Mouse (Mus musculus) MEL (cell line): ENCODE measurements around the gene Gm20388. TPM values are rescaled to one million over a fixed set of nuclear protein-coding genes. Genes with fewer than 3 reads are reported as not detected.

Source experiments
- DNase-seq: peaks from one replicate; pipeline ENCODE4 v3.0.0; 2011; ENCODE audit warnings: low read depth, low spot score
- H3K27ac ChIP-seq: 2 replicates; pipeline ENCODE4 v1.5.1; 2012; ENCODE audit warnings: low read depth, mild to moderate bottlenecking, control low read depth, low read length, moderate library complexity; ENCODE audit not compliant: control insufficient read depth
- H3K27me3 ChIP-seq, 2 experiments: fragments of 150-350 bp in 1 of 2; sonication (generic) in 1 of 2; 2 replicates each; pipeline ENCODE4 v1.6.1; 2012; ENCODE audit warnings: low read length in 2 of 2, mild to moderate bottlenecking in 2 of 2, improper control_type of control experiment in 1 of 2, moderate library complexity in 1 of 2; ENCODE audit not compliant: insufficient read depth in 2 of 2, control insufficient read depth in 1 of 2
- H3K36me3 ChIP-seq, 2 experiments: 2 replicates each; pipeline ENCODE4 v1.6.1; 2012 to 2014; ENCODE audit warnings: low read length in 2 of 2, improper control_type of control experiment in 1 of 2, inconsistent platforms in 1 of 2, mild to moderate bottlenecking in 1 of 2; ENCODE audit not compliant: insufficient read depth in 2 of 2, control insufficient read depth in 1 of 2
- H3K4me1 ChIP-seq, 2 experiments: fragments of 150-350 bp in 1 of 2; sonication (generic) in 1 of 2; 2 replicates each; pipeline ENCODE4 v1.6.1; 2012; ENCODE audit warnings: low read length in 2 of 2, improper control_type of control experiment in 1 of 2, mild to moderate bottlenecking in 1 of 2; ENCODE audit not compliant: insufficient read depth in 2 of 2, control insufficient read depth in 1 of 2
- H3K4me3 ChIP-seq, 2 experiments: fragments of 150-350 bp in 1 of 2; sonication (generic) in 1 of 2; 2 replicates each; pipeline ENCODE4 v1.5.1; 2012; ENCODE audit warnings: low read depth in 2 of 2, low read length in 2 of 2, mild to moderate bottlenecking in 2 of 2, moderate library complexity in 2 of 2, control low read depth in 1 of 2, improper control_type of control experiment in 1 of 2; ENCODE audit not compliant: control insufficient read depth in 1 of 2, insufficient read depth in 1 of 2
- H3K79me2 ChIP-seq: 2 replicates; pipeline ENCODE4 v1.6.1; 2012; ENCODE audit warnings: mild to moderate bottlenecking, low read length, moderate library complexity; ENCODE audit not compliant: control insufficient read depth, poor library complexity, insufficient read depth
- H3K9ac ChIP-seq: 2 replicates; pipeline ENCODE4 v1.6.1; 2012; ENCODE audit warnings: low read depth, mild to moderate bottlenecking, control low read depth, low read length, moderate library complexity; ENCODE audit not compliant: control insufficient read depth, poor library complexity, severe bottlenecking
- H3K9me3 ChIP-seq: fragments of 150-350 bp; sonication (generic); replicated peaks from 2 replicates; pipeline ENCODE4 v1.6.1; 2012; ENCODE audit warnings: mild to moderate bottlenecking, low read length, improper control_type of control experiment, moderate library complexity; ENCODE audit not compliant: insufficient read depth
- BHLHE40 ChIP-seq: IDR thresholded peaks from 2 replicates; pipeline ENCODE4 v1.6.1; 2012; ENCODE audit warnings: low read depth, mild to moderate bottlenecking, inconsistent platforms, low read length, improper control_type of control experiment, borderline replicate concordance
- CHD1 ChIP-seq: IDR thresholded peaks from 2 replicates; pipeline ENCODE4 v1.6.1; 2012; ENCODE audit warnings: low read depth, mild to moderate bottlenecking, inconsistent platforms, low read length, improper control_type of control experiment
- CHD2 ChIP-seq: IDR thresholded peaks from 2 replicates; pipeline ENCODE4 v1.6.1; 2011; ENCODE audit warnings: low read length, improper control_type of control experiment
- CTCF ChIP-seq, 3 experiments: IDR thresholded peaks in 2 of 3; conservative IDR thresholded peaks in 1 of 3; 2 replicates each; pipeline ENCODE4 v1.5.1; 2011 to 2012; ENCODE audit warnings: low read length in 3 of 3, low read depth in 2 of 3, mild to moderate bottlenecking in 2 of 3, improper control_type of control experiment in 1 of 3, inconsistent platforms in 1 of 3, mixed read lengths in 1 of 3, moderate library complexity in 1 of 3; ENCODE audit not compliant: control insufficient read depth in 1 of 3, insufficient read depth in 1 of 3, poor library complexity in 1 of 3, severe bottlenecking in 1 of 3
- E2F4 ChIP-seq: IDR thresholded peaks from 2 replicates; pipeline ENCODE4 v1.6.1; 2011; ENCODE audit warnings: low read depth, low read length, improper control_type of control experiment, borderline replicate concordance
- GABPA ChIP-seq: IDR thresholded peaks from 2 replicates; pipeline ENCODE4 v1.6.1; 2012; ENCODE audit warnings: low read depth, mild to moderate bottlenecking, inconsistent platforms, low read length, improper control_type of control experiment, moderate library complexity
- GATA1 ChIP-seq: IDR thresholded peaks from 2 replicates; pipeline ENCODE4 v1.6.1; 2011; ENCODE audit warnings: low read depth, low read length, improper control_type of control experiment
- HCFC1 ChIP-seq: IDR thresholded peaks from 2 replicates; pipeline ENCODE4 v1.6.1; 2012; ENCODE audit warnings: low read depth, mild to moderate bottlenecking, inconsistent platforms, low read length, improper control_type of control experiment, moderate library complexity
- KAT2A ChIP-seq: conservative IDR thresholded peaks from 2 replicates; pipeline ENCODE4 v1.6.1; 2012; ENCODE audit warnings: low read depth, low read length, improper control_type of control experiment, inconsistent platforms
- MAZ ChIP-seq: IDR thresholded peaks from 2 replicates; pipeline ENCODE4 v1.6.1; 2012; ENCODE audit warnings: low read depth, mild to moderate bottlenecking, inconsistent platforms, low read length, improper control_type of control experiment
- MYB ChIP-seq: IDR thresholded peaks from 2 replicates; pipeline ENCODE4 v1.6.1; 2011; ENCODE audit warnings: mild to moderate bottlenecking, low read depth, low read length, improper control_type of control experiment
- NRF1 ChIP-seq: IDR thresholded peaks from 2 replicates; pipeline ENCODE4 v1.6.1; 2014; ENCODE audit warnings: low read depth, mild to moderate bottlenecking, inconsistent platforms, low read length, improper control_type of control experiment, moderate library complexity; ENCODE audit not compliant: poor library complexity, insufficient read depth, severe bottlenecking
- POLR2A ChIP-seq, 2 experiments: IDR thresholded peaks; 2 replicates each; pipeline ENCODE4 v1.6.1; 2011 to 2012; ENCODE audit warnings: low read length in 2 of 2, mild to moderate bottlenecking in 2 of 2, control low read depth in 1 of 2, improper control_type of control experiment in 1 of 2, low read depth in 1 of 2, moderate library complexity in 1 of 2; ENCODE audit not compliant: control insufficient read depth in 1 of 2, insufficient read depth in 1 of 2, poor library complexity in 1 of 2
- POLR2AphosphoS2 ChIP-seq: IDR thresholded peaks from 2 replicates; pipeline ENCODE4 v1.6.1; 2011; ENCODE audit warnings: low read length, improper control_type of control experiment
- POLR2AphosphoS5 ChIP-seq: IDR thresholded peaks from 2 replicates; pipeline ENCODE4 v1.6.1; 2012; ENCODE audit warnings: low read depth, borderline replicate concordance, mild to moderate bottlenecking, inconsistent platforms, low read length, moderate library complexity, mixed read lengths
- RAD21 ChIP-seq: IDR thresholded peaks from 2 replicates; pipeline ENCODE4 v1.6.1; 2011; ENCODE audit warnings: mild to moderate bottlenecking, low read depth, low read length, improper control_type of control experiment
- SIN3A ChIP-seq: IDR thresholded peaks from 2 replicates; pipeline ENCODE4 v1.6.1; 2012; ENCODE audit warnings: low read length, improper control_type of control experiment, inconsistent platforms
- SMC3 ChIP-seq: IDR thresholded peaks from 2 replicates; pipeline ENCODE4 v1.6.1; 2011; ENCODE audit warnings: low read depth, low read length, improper control_type of control experiment
- TAL1 ChIP-seq: IDR thresholded peaks from 2 replicates; pipeline ENCODE4 v1.6.1; 2012; ENCODE audit warnings: mild to moderate bottlenecking, inconsistent platforms, low read length, moderate library complexity, mixed read lengths
- TBP ChIP-seq: IDR thresholded peaks from 2 replicates; pipeline ENCODE4 v1.8.0; 2011; ENCODE audit warnings: low read depth, low read length, improper control_type of control experiment
- TCF12 ChIP-seq: IDR thresholded peaks from 2 replicates; pipeline ENCODE4 v1.6.1; 2014; ENCODE audit warnings: low read depth, mild to moderate bottlenecking, inconsistent platforms, low read length, improper control_type of control experiment, moderate library complexity
- ZC3H11A ChIP-seq: IDR thresholded peaks from 2 replicates; pipeline ENCODE4 v1.6.1; 2012; ENCODE audit warnings: low read depth, mild to moderate bottlenecking, inconsistent platforms, low read length, improper control_type of control experiment
- ZMIZ1 ChIP-seq: IDR thresholded peaks from 2 replicates; pipeline ENCODE4 v1.6.1; 2012; ENCODE audit warnings: low read depth, mild to moderate bottlenecking, inconsistent platforms, low read length, improper control_type of control experiment, moderate library complexity
- polyA plus RNA-seq, 2 experiments: library from polyadenylated mRNA; stranded (reverse) in 1 of 2; unstranded in 1 of 2; fragments of >175 nt in 1 of 2; fragments of >200 nt in 1 of 2; gene quantifications; 2 replicates each; pipeline versions ENCODE4 v1.2.1 to v1.2.4; 2012; ENCODE audit warnings: low replicate concordance in 2 of 2, low read depth in 1 of 2; ENCODE audit not compliant: insufficient read length in 2 of 2, insufficient read depth in 1 of 2, missing spikeins in 1 of 2
- total RNA-seq: library from RNA; depleted of rRNA; stranded (reverse); fragments of 300-350 nt; gene quantifications from 2 replicates; pipeline ENCODE4 v1.2.3, GENCODE M21; 2012

Gm20388 gene
- total and polyA plus RNA-seq, 3 experiments: 11.1 to 17.8 TPM; not detected in 1

DNA sequence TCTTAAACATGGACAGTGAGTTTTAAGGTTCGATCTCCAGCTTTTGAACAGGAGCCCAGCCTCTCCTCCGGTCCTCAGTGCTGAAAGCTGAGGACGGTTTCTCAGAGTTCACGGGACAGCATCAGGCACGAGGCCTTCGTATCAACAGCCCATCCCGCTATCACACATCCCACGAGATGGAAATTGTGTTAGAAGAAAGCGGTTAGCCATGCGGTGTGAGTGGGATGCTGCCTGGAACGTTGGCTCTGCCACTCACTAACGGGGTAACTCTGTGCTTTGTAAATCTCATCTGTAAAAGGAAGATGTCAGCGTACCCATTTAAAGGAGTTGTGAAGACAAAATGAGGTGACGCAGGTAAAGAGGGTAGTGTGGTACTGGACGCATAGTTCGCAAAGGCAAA, 3796.5 kb downstream of the Gm20388 start:
- H3K27ac ChIP-seq: no peak overlapping the region
- no peaks in the 10 kb centered on the region for H3K9me3 ChIP-seq
- no peaks in the 10 kb centered on the region for H3K79me2 ChIP-seq
- no peak overlapping the region for H3K9ac ChIP-seq
- DNase-seq: no peak
- no peaks in the 10 kb centered on the region for H3K36me3 ChIP-seq
- TF ChIP-seq TBP (no peak), E2F4 (no peak), HCFC1 (no peak), SMC3 (no peak), POLR2AphosphoS5 (no peak), ZC3H11A (no peak), RAD21 (no peak), ZMIZ1 (no peak), MAZ (no peak), CHD1 (no peak), POLR2A (IDR thresholded peaks at IDR 0.05; ENCODE audit: control insufficient read depth in 1 of 2, insufficient read depth in 1 of 2, low read depth in 1 of 2, low read length in 2 of 2, poor library complexity in 1 of 2) (no peak), TCF12 (no peak), GABPA (no peak), NRF1 (no peak), GATA1 (no peak), KAT2A (no peak), CTCF (IDR thresholded peaks at IDR 0.05 in 2 of 3, conservative IDR thresholded peaks at IDR 0.05 in 1 of 3; ENCODE audit: control insufficient read depth in 1 of 3, insufficient read depth in 1 of 3, low read depth in 2 of 3, low read length in 3 of 3, poor library complexity in 1 of 3, severe bottlenecking in 1 of 3) (no peak), CHD2 (no peak), TAL1 (no peak)
- TF ChIP-seq, all 39 proteins: peak for 0
- Histone ChIP-seq H3K27me3 (no peaks in the 10 kb centered on the region), H3K4me1 (no peaks in the 10 kb centered on the region), H3K4me3 (no peak overlapping the region)

GRCm38 (mm10) chr8:123708729-123709128, 3798.1 kb downstream of the Gm20388 start:
- no peak for DNase-seq
- TF ChIP-seq MYB (no peak), BHLHE40 (no peak), KAT2A (no peak), GABPA (no peak), POLR2AphosphoS2 (no peak), SIN3A (no peak)
- H3K27me3 ChIP-seq: no peaks in the 10 kb centered on the region
- no peaks in the 10 kb centered on the region for H3K79me2 ChIP-seq
- no peaks in the 10 kb centered on the region for H3K36me3 ChIP-seq
- no peak overlapping the region for H3K9ac ChIP-seq
- no peak overlapping the region for H3K27ac ChIP-seq
- no peaks in the 10 kb centered on the region for H3K4me1 ChIP-seq
- H3K4me3 ChIP-seq: no peak overlapping the region
- no peaks in the 10 kb centered on the region for H3K9me3 ChIP-seq
